Mouse (Mus musculus) granulocyte monocyte progenitor cell, adult 5-6 weeks (primary cell): Measurements from ENCODE around the gene Lsp1. TPM values are rescaled to one million over a fixed set of nuclear protein-coding genes. Genes with fewer than 3 reads are reported as not detected.

ENCODE experiments used
- ATAC-seq: replicated peaks from 2 replicates; pipeline ENCODE4 v1.8.0; 2016; ENCODE audit warnings: mild to moderate bottlenecking, moderate TSS enrichment, inconsistent platforms; ENCODE audit not compliant: poor library complexity, severe bottlenecking
- total RNA-seq, 2 experiments: library from RNA; stranded (forward) in 1 of 2; stranded (reverse) in 1 of 2; fragments of 200-712, 200-1000 nt in 1 of 2; fragments of >200 nt in 1 of 2; fragmentation: Nextera tagmentation in 1 of 2; gene quantifications; 2 replicates each; pipeline ENCODE4 v1.2.3; 2014 to 2017

Gene Lsp1
- total RNA-seq (2014; fragmentation: Nextera tagmentation) (41.4 and 58.5 TPM in 2 replicates), total RNA-seq (2017) (50.3 and 51.9 TPM in 2 replicates)

DNA sequence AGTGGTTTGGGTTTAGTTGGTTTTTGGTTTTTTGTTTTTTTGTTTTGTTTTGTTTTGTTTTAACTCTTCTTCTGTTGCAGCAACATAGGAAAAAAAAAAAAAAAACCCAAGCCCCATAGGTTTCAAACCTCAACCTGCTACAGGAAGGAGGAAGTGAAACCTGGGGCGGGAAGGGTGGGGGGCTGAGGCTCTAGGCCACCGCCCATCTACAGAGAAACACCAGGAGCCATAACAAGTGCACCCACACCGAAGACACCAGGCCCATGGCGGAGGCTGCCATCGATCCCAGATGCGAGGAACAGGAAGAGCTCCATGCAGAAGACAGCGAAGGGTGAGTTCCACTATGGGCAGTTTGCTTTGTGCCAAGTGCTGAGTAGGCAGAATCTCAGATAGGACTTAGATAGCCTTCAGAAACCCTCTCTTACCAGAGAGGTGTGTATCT lies at the start of gene Lsp1:
TSS of gene Lsp1 (plus strand) at position 174 of the 442 bp plus-strand sequence.
- ATAC-seq = peak; percentile 67

DNA sequence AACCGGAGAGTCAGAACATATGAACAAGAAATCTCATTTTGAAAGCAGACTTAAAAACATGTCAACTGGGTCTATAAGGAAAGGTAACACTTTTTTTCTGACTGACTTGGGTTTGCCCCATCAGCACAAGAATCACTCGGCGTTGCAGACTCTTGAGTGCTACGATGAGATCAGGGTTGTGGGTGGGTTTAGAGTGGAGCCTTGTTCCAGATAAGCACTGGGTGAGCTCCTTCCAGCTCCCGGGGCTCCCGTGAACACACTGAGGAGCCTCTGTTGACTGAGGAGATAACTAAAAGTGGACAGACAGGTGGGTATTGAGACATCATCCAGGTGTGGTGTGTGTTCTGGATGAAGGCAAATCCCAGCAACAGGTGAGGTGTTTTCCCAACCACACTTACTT lies 47.3 kb upstream of the Lsp1 start:
- ATAC-seq = no peak

- no peak for ATAC-seq
Measured at GRCm38 (mm10) chr7:142415314-142415713, 45.3 kb upstream of the Lsp1 start.

- ATAC-seq = no peak
Measured at GRCm38 (mm10) chr7:142416225-142416624, 44.4 kb upstream of the Lsp1 start.

GRCm38 (mm10) chr7:142418027-142418426 lies 42.6 kb upstream of the Lsp1 start:
- ATAC-seq = no peak

- ATAC-seq = no peak; the same call in 1 of the 2 replicates
Measured at GRCm38 (mm10) chr7:142418679-142419078, 41.9 kb upstream of the Lsp1 start.

DNA sequence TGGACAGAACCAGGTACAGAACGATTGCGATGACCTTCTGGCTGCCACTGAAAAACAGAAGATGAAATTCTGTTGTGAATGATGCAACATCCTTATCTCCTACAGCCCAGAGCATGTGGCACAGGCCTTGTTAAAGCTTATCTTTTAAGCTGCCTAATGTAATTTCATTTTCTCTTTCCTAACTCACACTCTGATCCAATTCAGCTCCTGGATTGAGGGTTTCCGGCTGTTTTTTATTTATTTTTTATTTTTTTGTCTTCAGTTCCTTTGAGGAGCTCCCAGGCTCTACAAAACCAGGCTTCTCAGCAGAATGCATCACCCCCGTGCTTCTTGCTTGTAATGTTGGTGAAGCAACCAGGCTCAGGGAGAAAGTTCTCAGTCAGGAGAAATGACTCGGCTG lies 40.7 kb upstream of the Lsp1 start:
- peak; percentile 32 for ATAC-seq

DNA sequence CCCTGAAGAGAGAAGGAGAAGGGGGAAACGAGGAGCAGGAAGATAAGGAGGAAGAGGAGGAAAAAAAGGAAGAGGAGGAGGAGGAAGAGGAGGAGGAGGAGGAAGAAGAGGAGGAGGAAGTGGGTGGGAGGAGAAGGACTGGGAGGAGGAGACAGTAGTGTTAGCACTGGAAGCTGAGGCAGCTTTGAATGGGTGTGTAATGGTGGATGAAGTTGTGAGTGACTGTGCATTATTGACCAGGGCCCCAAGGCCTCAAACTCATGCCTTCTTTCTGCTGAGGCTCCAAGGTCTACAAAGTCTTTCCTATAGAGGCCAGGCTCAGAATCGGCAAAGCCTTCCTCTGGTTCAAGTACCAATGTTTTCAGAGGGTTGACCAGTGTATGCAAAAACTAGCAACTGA lies 38.8 kb upstream of the Lsp1 start:
- ATAC-seq = no peak

DNA sequence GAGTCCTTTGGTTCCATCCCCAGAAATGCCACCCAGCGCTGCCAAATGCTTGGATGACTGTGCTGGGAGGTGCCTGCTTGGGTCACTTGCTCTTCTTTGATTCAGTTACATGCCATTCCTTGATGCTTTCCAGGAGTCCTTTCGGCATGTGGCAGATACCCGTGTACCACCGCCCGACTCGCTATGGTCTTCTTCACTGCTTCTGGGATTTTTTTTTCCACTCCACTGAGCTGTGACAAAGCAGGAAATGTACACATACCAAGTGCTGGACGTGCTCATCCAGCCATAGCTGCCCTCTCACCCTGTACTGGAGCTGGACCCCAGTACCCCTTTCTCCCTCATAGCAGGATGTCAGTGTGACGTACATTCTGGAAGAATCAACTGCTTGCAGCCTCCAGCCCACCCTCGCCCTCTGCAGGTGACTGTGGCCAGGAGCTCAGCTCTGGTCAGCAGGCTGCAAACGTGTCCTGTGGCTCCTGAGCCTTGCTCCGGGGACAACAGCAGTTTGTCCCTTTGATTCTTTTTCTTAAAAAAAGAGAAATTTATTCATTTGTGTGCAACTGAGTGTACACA lies 34.9 kb upstream of the Lsp1 start:
- ATAC-seq = no peak

GRCm38 (mm10) chr7:142428213-142428612 lies 32.4 kb upstream of the Lsp1 start:
- ATAC-seq = peak; percentile 75

- 0 out of 2 replicates have a peak, but pooled peaks have one; percentile 26 for ATAC-seq
Measured at GRCm38 (mm10) chr7:142430160-142430678, 30.4 kb upstream of the Lsp1 start.

- no peak for ATAC-seq
Measured at GRCm38 (mm10) chr7:142431106-142431505, 29.5 kb upstream of the Lsp1 start.

- ATAC-seq = no peak
Measured at GRCm38 (mm10) chr7:142433623-142434022, 27.0 kb upstream of the Lsp1 start.

GRCm38 (mm10) chr7:142434137-142434865 lies 26.3 kb upstream of the Lsp1 start, which contains the start of gene Syt8:
Gene Syt8 (plus strand): TSS chr7:142434850.
- ATAC-seq = no peak

GRCm38 (mm10) chr7:142435524-142435923 lies 25.1 kb upstream of the Lsp1 start:
- peak; percentile 66 for ATAC-seq

DNA sequence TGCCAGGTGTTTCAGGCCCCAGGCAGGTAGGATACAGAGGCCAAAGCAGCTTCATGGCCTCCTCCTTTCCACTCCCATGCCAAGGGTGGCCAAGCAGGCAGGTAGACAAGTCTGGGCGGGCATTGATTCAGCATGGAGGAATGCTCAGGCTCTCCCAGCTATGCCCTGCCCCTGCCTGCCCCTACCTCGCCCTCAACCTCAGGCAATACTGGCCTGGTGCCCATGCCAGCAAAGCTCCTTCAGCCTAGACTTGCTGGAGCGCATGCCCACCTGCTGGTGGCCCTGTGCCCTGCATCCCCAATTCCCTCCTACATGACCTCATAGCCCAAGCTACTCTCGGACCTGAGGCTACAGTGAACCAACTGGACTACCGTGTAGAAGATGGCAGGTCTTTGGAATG lies 23.3 kb upstream of the Lsp1 start:
- ATAC-seq = peak; percentile 35

DNA sequence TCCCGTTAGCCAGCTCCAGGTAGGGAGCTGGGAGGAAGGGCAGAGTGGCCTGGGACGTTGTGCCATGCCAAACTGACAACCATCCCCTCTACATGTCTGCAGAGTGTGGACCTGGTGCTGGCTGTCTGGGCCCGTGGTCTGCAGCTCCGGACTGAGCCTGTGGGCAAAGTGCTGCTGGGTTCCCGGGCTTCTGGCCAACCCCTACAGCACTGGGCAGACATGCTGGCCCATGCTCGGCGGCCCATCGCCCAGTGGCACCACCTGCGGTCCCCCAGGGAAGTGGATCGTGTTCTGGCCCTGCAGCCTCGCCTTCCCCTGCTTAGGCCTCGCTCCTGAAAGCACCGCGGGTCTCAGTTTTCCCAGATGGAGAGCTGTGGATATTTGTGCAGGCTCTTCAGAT lies 20.6 kb upstream of the Lsp1 start:
- no peak for ATAC-seq

DNA sequence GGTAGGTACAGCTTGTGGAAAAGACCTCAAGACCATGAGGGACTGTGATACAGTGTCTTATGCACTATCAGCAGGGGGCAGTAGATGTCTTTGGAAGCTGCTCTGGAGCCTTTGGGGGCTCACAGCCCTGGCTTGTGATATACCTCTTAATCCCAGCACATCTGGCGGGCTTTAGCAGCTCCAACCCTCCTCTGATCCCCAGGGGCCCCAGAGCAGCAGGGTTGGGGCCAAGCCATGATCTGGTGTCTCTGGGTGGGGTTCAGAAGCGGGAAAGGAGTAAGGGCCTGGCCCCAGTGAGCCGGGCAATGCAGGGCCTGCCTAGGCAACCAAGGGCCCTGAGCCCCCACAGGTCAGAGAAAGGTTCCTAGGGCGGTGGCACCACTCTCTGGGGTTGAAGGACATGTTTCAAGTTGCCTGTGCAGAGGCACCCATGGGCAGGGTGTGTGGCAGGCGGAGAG lies 19.9 kb upstream of the Lsp1 start:
- ATAC-seq = 0 out of 2 replicates have a peak, but pooled peaks have one; percentile 18

DNA sequence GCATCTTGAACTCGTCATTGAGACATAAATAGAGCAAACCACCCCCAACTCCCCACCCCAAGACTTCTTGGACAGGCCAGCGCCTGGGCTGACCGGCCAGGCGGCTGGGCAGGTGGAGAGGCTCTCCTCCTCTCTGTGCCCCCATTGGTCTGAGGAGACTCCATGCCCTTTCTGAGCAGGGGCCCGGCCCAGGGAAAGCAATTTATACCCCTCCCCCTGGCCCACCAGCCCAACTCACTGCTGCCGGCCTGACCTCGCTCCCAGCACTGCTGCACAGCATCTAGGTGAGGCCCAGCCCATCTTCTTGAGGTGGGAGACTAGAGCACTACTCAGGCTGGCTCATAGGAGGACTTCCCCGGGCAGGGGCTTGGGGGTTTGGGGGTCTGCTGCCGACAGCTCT lies 19.0 kb upstream of the Lsp1 start, which contains the start of gene Tnni2:
TSS of gene Tnni2 (plus strand) at position 224 of the 400 bp plus-strand sequence.
- no peak for ATAC-seq

GRCm38 (mm10) chr7:142442081-142442907 lies 18.3 kb upstream of the Lsp1 start:
- ATAC-seq = peak; percentile 87
